8 mouse cellular contexts compared by ENCODE assay signal in the genomic region with DNA sequence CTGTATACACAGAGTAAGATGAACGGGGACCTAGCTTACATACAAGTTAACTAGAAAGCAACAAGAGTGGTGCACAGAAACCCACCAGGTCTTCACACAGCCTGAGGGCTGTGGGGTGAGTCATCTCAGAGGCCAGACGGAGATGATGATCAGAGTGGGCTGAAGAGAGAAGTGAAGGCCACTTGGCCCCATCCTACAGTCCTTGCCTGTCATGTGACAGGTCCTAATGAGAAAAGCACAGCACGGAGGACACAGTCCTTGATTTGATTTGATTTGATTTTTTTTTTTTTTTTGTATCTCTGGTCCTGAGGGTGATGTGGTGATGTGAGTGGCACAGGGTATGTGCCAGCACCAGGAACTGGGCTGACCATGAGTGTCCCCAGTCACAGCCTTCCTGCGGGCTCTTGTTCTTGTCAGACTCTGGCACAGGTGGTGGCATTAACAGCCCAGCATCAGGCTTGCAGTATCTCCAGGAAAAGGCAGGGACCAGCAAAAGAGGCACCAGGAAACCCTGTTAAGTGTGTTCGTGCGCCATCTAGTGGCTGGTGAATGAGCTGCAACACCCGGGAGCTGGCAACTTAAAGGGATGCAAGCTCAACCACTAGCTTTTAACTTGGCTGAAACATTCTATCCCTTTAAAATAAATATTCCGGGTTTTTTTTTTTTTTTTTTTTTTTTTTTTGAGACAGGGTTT. TPM values are rescaled to one million over a fixed set of nuclear protein-coding genes. Genes with fewer than 3 reads are reported as not detected.
A peak's percentile ranks its signal among the peaks of the same experiment; 100 is the strongest.
DNase-seq lines count a peak whose midpoint lies in the region; ATAC-seq and TF ChIP-seq lines count a peak whose summit lies in the region.

No protein-coding gene starts in this region.

- no peak overlapping the region for H3K4me2 ChIP-seq in midbrain, embryonic 16.5 days (ENCODE audit: low read length)
- no peak overlapping the region for H3K4me2 ChIP-seq in intestine, embryonic 15.5 days (replicated peaks)

- H3K36me3 ChIP-seq in midbrain, embryonic 10.5 days: peaks cover 82% of the 10 kb centered on the region
- peaks cover 26% of the 10 kb centered on the region; the same call in 1 of the 2 replicates for H3K36me3 ChIP-seq in midbrain, embryonic 16.5 days (ENCODE audit: control insufficient read depth, insufficient read depth, low read length)
- H3K36me3 ChIP-seq in intestine, embryonic 15.5 days: peaks cover 25% of the 10 kb centered on the region

- peaks cover 9% of the 10 kb centered on the region for H3K4me1 ChIP-seq in midbrain, embryonic 10.5 days
- no peaks in the 10 kb centered on the region for H3K4me1 ChIP-seq in midbrain, embryonic 16.5 days (ENCODE audit: control insufficient read depth, insufficient read depth, low read length)
- peaks cover 8% of the 10 kb centered on the region for H3K4me1 ChIP-seq in intestine, embryonic 15.5 days (replicated peaks)

- H3K4me3 ChIP-seq in midbrain, embryonic 10.5 days: no peak overlapping the region
- H3K4me3 ChIP-seq in midbrain, embryonic 16.5 days (ENCODE audit: low read depth, low read length): no peak overlapping the region
- no peak overlapping the region for H3K4me3 ChIP-seq in gastrocnemius, adult 2 months
- no peak overlapping the region for H3K4me3 ChIP-seq in intestine, embryonic 15.5 days (replicated peaks)

- H3K27ac ChIP-seq in midbrain, embryonic 10.5 days (replicated peaks): no peak overlapping the region
- H3K27ac ChIP-seq in midbrain, embryonic 16.5 days (ENCODE audit: low read length): no peak overlapping the region
- H3K27ac ChIP-seq in gastrocnemius, adult 2 months: peak overlapping the region; percentile 56
- no peak overlapping the region for H3K27ac ChIP-seq in intestine, embryonic 15.5 days

- H3K27me3 ChIP-seq in midbrain, embryonic 10.5 days (ENCODE audit: low read depth, poor library complexity, severe bottlenecking): no peaks in the 10 kb centered on the region
- no peaks in the 10 kb centered on the region for H3K27me3 ChIP-seq in midbrain, embryonic 16.5 days (ENCODE audit: control insufficient read depth, insufficient read depth, low read depth, low read length)
- H3K27me3 ChIP-seq in intestine, embryonic 15.5 days (replicated peaks): no peaks in the 10 kb centered on the region

- 45% methylated on average over 8 of the region's 8 CpGs for WGBS in midbrain, embryonic 10.5 days
- 42% methylated on average over 8 of the region's 8 CpGs for WGBS in midbrain, embryonic 16.5 days
- 35% methylated on average over 8 of the region's 8 CpGs for WGBS in intestine, embryonic 15.5 days

- no peaks in the 10 kb centered on the region for H3K9me3 ChIP-seq in midbrain, embryonic 10.5 days (replicated peaks)
- H3K9me3 ChIP-seq in midbrain, embryonic 16.5 days (replicated peaks; ENCODE audit: control insufficient read depth, low read length, poor library complexity, severe bottlenecking): no peaks in the 10 kb centered on the region
- H3K9me3 ChIP-seq in intestine, embryonic 15.5 days: no peaks in the 10 kb centered on the region

- intact Hi-C loops in gastrocnemius, adult 2 months (cut with DNase I): loop anchor here (2.0 kb wide), 2 partner anchors 134 to 142 kb away; no protein-coding TSS in a partner anchor
- intact Hi-C loops in left cerebral cortex, postnatal 36 days (cut with DNase I): loop anchor here (5.0 kb wide), 1 partner anchor 75 kb away; a partner anchor contains a TSS

- no peak for ATAC-seq in midbrain, embryonic 16.5 days
- ATAC-seq in intestine, embryonic 15.5 days: peak; percentile 26; the same call in 1 of the 2 replicates
- peak; percentile 64 for ATAC-seq in monocyte, adult 5-6 weeks (replicated peaks; ENCODE audit: insufficient number of reproducible peaks, low FRiP score, low TSS enrichment, poor library complexity, severe bottlenecking)

- peak; percentile 88 for DNase-seq in midbrain, embryonic 10.5 days (ENCODE audit: low spot score)
- peak; percentile 92 to 98 for DNase-seq in cerebellum, postnatal 36 days
- peak; percentile 92 for DNase-seq in gastrocnemius, adult 2 months
- peak; percentile 85 to 92 for DNase-seq in left cerebral cortex, postnatal 36 days (ENCODE audit: low spot score in 2 of 2)
- DNase-seq in spleen, postnatal 4 days (ENCODE audit: low spot score in 2 of 2): peak; percentile 85 to 95

- H3K9ac ChIP-seq in midbrain, embryonic 16.5 days (ENCODE audit: low read depth, low read length): no peak overlapping the region
- no peak overlapping the region for H3K9ac ChIP-seq in intestine, embryonic 15.5 days

- peak; percentile 88 for TF ChIP-seq CTCF in gastrocnemius, adult 2 months (IDR thresholded peaks at IDR 0.05)

RNA-seq across cellular contexts. Expression of a gene that starts 11.8 kb away (rescaled TPM):
- polyA plus RNA-seq in midbrain, embryonic 10.5 days (2016; fragmentation: Nextera tagmentation; extraction: Ambion mirVana): 285 and 291 TPM in 2 replicates
- polyA plus RNA-seq in midbrain, embryonic 16.5 days (2015; fragmentation: Nextera tagmentation; extraction: Ambion mirVana): 187 and 190 TPM in 2 replicates
- 100 to 1,000 TPM; 189 to 247 TPM for total RNA-seq in gastrocnemius, adult 2 months (2021)
- 314 and 350 TPM in 2 replicates for polyA plus RNA-seq in intestine, embryonic 15.5 days (2015; fragmentation: Nextera tagmentation; extraction: Ambion mirVana)
- 100 to 1,000 TPM; 125 to 150 TPM for total RNA-seq in left cerebral cortex, postnatal 36 days (2021)
- total RNA-seq in monocyte, adult 5-6 weeks (2017): 27.0 to 38.4 TPM (median 33.9 TPM) in 3 replicates

RNA-seq across cellular contexts. Expression of a gene that starts 39.5 kb away (rescaled TPM):
- polyA plus RNA-seq in midbrain, embryonic 10.5 days (2016; fragmentation: Nextera tagmentation; extraction: Ambion mirVana): 6.4 and 6.5 TPM in 2 replicates
- 9.2 and 11.0 TPM in 2 replicates for polyA plus RNA-seq in midbrain, embryonic 16.5 days (2015; fragmentation: Nextera tagmentation; extraction: Ambion mirVana)
- under 1 TPM; 0.43 to 0.84 TPM for total RNA-seq in gastrocnemius, adult 2 months (2021)
- polyA plus RNA-seq in intestine, embryonic 15.5 days (2015; fragmentation: Nextera tagmentation; extraction: Ambion mirVana): 2.5 and 2.6 TPM in 2 replicates
- 10 to 100 TPM; 11.9 to 12.3 TPM for total RNA-seq in left cerebral cortex, postnatal 36 days (2021)
- 4.6 to 5.4 TPM (median 5.1 TPM) in 3 replicates for total RNA-seq in monocyte, adult 5-6 weeks (2017)

RNA-seq across cellular contexts. Expression of a gene that starts 53.6 kb away (rescaled TPM):
- polyA plus RNA-seq in midbrain, embryonic 10.5 days (2016; fragmentation: Nextera tagmentation; extraction: Ambion mirVana): 240 and 263 TPM in 2 replicates
- polyA plus RNA-seq in midbrain, embryonic 16.5 days (2015; fragmentation: Nextera tagmentation; extraction: Ambion mirVana): 164 and 166 TPM in 2 replicates
- total RNA-seq in gastrocnemius, adult 2 months (2021): 10 to 100 TPM; 57.7 to 63.5 TPM
- polyA plus RNA-seq in intestine, embryonic 15.5 days (2015; fragmentation: Nextera tagmentation; extraction: Ambion mirVana): 187 and 189 TPM in 2 replicates
- total RNA-seq in left cerebral cortex, postnatal 36 days (2021): 100 to 1,000 TPM in 1 of 2 experiments, 10 to 100 TPM in 1; 94.5 to 104 TPM
- total RNA-seq in monocyte, adult 5-6 weeks (2017): 119 to 136 TPM (median 124 TPM) in 3 replicates
